Mouse (Mus musculus) stomach, embryonic 15.5 days (tissue): ENCODE measurements around the gene Klhl12. TPM values are rescaled to one million over a fixed set of nuclear protein-coding genes. Genes with fewer than 3 reads are reported as not detected.
"Not testable (repeated sequence)": the region's sequence is repeated elsewhere in the genome, so short reads cannot be mapped to it uniquely, and the experiment has no call there.

Experiments
- ATAC-seq: fragments of 200-750 bp; cut with Nextera tagmentation; 2 replicates; pipeline ENCODE4 v1.8.0; 2017; ENCODE audit warnings: low read depth, moderate number of reproducible peaks, moderate TSS enrichment; ENCODE audit not compliant: insufficient read depth, low FRiP score
- H3K27ac ChIP-seq: fragments of 300-500 bp; sonication (generic); 2 replicates; pipeline ENCODE4 v1.5.1; 2015; ENCODE audit warnings: mild to moderate bottlenecking, inconsistent platforms
- H3K27me3 ChIP-seq: fragments of 300-500 bp; sonication (generic); replicated peaks from 2 replicates; pipeline ENCODE4 v1.6.1; 2015; ENCODE audit warnings: inconsistent platforms
- H3K36me3 ChIP-seq: fragments of 300-500 bp; sonication (generic); 2 replicates; pipeline ENCODE4 v1.6.1; 2015; ENCODE audit warnings: inconsistent platforms
- H3K4me1 ChIP-seq: fragments of 300-500 bp; sonication (generic); 2 replicates; pipeline ENCODE4 v1.6.1; 2015; ENCODE audit warnings: inconsistent platforms
- H3K4me2 ChIP-seq: fragments of 300-500 bp; sonication (generic); 2 replicates; pipeline ENCODE4 v1.6.1; 2015; ENCODE audit warnings: mild to moderate bottlenecking, inconsistent platforms
- H3K4me3 ChIP-seq: fragments of 300-500 bp; sonication (generic); replicated peaks from 2 replicates; pipeline ENCODE4 v1.5.1; 2015; ENCODE audit warnings: inconsistent platforms
- H3K9ac ChIP-seq: fragments of 300-500 bp; sonication (generic); 2 replicates; pipeline ENCODE4 v1.6.1; 2015; ENCODE audit warnings: inconsistent platforms
- H3K9me3 ChIP-seq: fragments of 300-500 bp; sonication (generic); 2 replicates; pipeline ENCODE4 v1.6.1; 2016; ENCODE audit warnings: inconsistent platforms
- WGBS: fragments of 180-500 bp; shearing (Covaris S2); methylation state at CpG from one replicate; pipeline ENCODE4 v1.1.7; 2015; 5-methylcytosine and 5-hydroxymethylcytosine counted together
- polyA plus RNA-seq: library from polyadenylated mRNA; unstranded; fragments of >200 nt; fragmentation: Nextera tagmentation; extraction: Ambion mirVana; gene quantifications from 2 replicates; pipeline ENCODE4 v1.2.1, GENCODE M21; 2015

Gene Klhl12
- polyA plus RNA-seq, 1 experiment from 2014 or later, result 24.0 TPM

DNA sequence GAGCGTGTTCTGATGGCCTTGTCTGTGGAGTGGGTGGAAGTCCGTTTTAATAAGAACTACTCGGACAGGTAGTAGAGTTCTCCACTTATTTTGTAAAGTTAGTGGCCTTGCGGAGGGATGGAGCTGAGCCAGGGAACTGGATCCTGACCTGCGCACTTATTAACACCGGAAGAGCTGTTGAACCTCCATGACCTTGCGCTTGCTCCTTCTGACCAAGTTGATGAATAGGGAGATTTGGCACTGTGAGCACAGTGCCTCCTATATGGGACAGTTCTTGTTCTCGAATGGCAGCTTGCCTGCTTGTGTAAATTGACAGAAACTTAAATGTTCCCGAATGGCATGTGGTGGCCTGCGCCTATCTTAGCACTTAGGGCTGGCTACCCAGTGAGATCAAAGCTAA lies 40.7 kb downstream of the Klhl12 start:
- H3K4me3 ChIP-seq, result peak overlapping the region; percentile 75
- H3K36me3 ChIP-seq, result no peaks in the 10 kb centered on the region
- H3K9me3 ChIP-seq, result no peaks in the 10 kb centered on the region
- no peak for ATAC-seq
- WGBS, result 71% methylated on average over 10 of the region's 10 CpGs
- H3K27me3 ChIP-seq, result no peaks in the 10 kb centered on the region
- H3K4me1 ChIP-seq, result peaks cover 9% of the 10 kb centered on the region; the same call in 1 of the 2 replicates
- 0 out of 2 replicates have a peak overlapping the region, but pooled peaks have one; percentile 7 for H3K27ac ChIP-seq
- H3K4me2 ChIP-seq, result peak overlapping the region; percentile 68
- H3K9ac ChIP-seq, result no peak overlapping the region

DNA sequence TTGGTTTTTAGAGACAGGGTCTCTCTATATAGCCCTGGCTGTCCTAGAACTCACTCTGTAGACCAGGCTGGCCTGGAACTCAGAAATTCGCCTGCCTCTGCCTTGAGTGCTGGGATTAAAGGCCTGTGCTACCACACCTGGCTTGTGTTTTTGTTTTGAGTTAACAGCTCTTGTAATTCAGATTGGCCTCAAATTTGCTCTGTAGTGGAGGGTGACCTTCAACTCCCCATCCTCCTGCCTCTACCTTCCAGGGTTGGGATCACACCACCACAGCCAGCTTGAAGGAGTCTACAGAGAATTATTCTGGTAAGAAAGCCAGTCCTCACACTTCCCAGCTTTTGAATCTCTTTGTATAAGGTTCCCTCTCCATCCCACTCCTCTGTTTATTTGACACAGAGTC lies 45.6 kb downstream of the Klhl12 start:
- H3K4me3 ChIP-seq, result no peak overlapping the region
- H3K9me3 ChIP-seq, result no peaks in the 10 kb centered on the region
- ATAC-seq, result no peak
- H3K36me3 ChIP-seq, result peaks cover 5% of the 10 kb centered on the region; the same call in 1 of the 2 replicates
- no peak overlapping the region for H3K4me2 ChIP-seq
- no peaks in the 10 kb centered on the region for H3K27me3 ChIP-seq
- H3K4me1 ChIP-seq, result peaks cover 4% of the 10 kb centered on the region; the same call in 1 of the 2 replicates
- H3K27ac ChIP-seq, result no peak overlapping the region
- H3K9ac ChIP-seq, result no peak overlapping the region
- 88% methylated on average over 1 of the region's 1 CpGs for WGBS

DNA sequence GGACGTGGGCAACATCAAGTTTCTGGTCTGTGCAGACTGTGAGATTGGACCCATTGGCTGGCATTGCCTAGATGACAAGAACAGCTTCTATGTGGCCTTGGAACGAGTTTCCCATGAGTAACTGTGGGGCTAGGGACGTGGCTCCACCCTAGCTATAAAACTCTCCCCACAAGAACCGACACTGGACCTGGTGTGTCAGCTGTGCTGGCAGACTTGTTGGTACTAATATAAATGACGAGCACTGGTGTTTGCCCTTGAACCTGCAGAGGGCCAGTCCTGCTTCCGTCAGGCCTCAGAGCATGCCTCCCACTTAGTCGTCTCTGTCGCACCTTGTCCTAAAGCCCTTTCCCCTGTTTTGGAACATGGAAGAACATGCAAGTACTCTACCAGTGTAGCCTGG lies 50.9 kb downstream of the Klhl12 start:
- Histone ChIP-seq H3K9me3 (no peaks in the 10 kb centered on the region), H3K27me3 (no peaks in the 10 kb centered on the region), H3K27ac (no peak overlapping the region), H3K9ac (no peak overlapping the region), H3K4me2 (no peak overlapping the region), H3K36me3 (peaks cover 27% of the 10 kb centered on the region), H3K4me3 (no peak overlapping the region), H3K4me1 (no peaks in the 10 kb centered on the region)
- WGBS, result 86% methylated on average over 8 of the region's 8 CpGs
- ATAC-seq, result no peak

DNA sequence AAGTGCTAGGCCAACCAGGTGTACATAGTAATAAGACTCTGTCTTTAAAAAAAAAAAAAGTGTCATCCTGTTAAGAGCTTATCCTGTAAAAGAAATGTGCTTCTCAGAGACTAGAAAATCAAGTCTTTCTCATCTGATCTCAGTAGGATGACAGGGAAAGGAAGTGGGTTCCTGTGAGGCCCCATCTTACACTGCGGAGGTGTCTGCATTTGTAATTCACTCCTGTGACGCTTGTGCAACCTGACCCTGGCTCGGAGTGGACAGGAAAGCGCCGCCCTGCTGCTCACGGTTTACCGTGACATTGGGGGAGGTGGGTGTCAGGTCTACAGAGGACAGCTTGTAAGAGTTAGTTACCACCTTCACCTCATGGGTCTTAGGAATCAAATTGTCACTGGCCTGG lies 54.7 kb downstream of the Klhl12 start:
- Histone ChIP-seq H3K9me3 (no peaks in the 10 kb centered on the region), H3K36me3 (peaks cover 22% of the 10 kb centered on the region), H3K4me2 (no peak overlapping the region), H3K9ac (no peak overlapping the region), H3K27ac (no peak overlapping the region), H3K27me3 (no peaks in the 10 kb centered on the region), H3K4me3 (no peak overlapping the region), H3K4me1 (0 out of 2 replicates have a peak, but pooled peaks cover 8% of the 10 kb centered on the region)
- ATAC-seq, result no peak
- WGBS, result 46% methylated on average over 7 of the region's 7 CpGs

DNA sequence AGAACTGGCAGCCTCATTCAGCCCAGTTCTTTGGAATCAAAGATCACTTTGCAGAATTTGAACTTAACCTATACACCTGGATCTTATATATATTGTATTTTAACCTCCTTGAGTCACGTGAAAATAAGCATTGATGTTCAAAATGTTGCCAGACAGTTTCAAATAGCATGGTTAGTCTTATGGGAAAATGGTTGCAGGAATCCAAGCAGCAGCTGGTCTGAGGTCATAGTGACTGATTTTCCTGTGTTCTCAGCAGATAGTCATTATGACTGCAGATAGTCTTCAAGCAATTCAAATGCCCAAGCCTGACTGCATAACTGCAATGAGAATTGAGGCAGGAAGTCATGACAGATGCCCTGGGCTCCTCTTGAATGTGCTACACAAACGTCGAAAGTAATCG lies 56.9 kb downstream of the Klhl12 start:
- Histone ChIP-seq H3K36me3 (peaks cover 11% of the 10 kb centered on the region), H3K4me3 (no peak overlapping the region), H3K4me2 (no peak overlapping the region), H3K9me3 (no peaks in the 10 kb centered on the region), H3K27ac (no peak overlapping the region), H3K27me3 (no peaks in the 10 kb centered on the region), H3K9ac (no peak overlapping the region), H3K4me1 (peaks cover 18% of the 10 kb centered on the region)
- no peak for ATAC-seq
- WGBS, result 55% methylated on average over 4 of the region's 4 CpGs

DNA sequence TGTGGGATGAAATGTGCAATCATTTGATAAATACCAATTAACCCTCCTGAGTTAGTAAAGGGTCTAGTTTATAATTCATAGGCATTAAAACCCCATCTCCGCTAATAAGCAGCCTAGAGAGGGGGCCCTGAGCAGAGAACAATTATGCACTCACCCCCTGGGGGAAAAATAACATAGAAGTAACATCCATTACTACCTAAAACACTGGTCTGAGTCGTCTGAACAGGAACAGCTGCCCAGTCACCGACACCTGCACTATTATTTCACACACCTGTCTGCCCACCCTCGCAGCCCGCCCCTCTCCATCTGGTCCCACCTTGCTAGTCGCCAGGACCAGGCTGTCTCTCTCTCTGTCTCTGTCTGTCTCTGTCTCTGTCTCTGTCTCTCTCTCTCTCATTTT lies 57.3 kb downstream of the Klhl12 start:
- Histone ChIP-seq H3K9ac (no peak overlapping the region), H3K4me3 (no peak overlapping the region), H3K27ac (no peak overlapping the region), H3K4me2 (no peak overlapping the region), H3K36me3 (peaks cover 8% of the 10 kb centered on the region), H3K27me3 (no peaks in the 10 kb centered on the region), H3K4me1 (peaks cover 18% of the 10 kb centered on the region), H3K9me3 (no peaks in the 10 kb centered on the region)
- WGBS, result 52% methylated on average over 6 of the region's 6 CpGs
- ATAC-seq, result no peak

DNA sequence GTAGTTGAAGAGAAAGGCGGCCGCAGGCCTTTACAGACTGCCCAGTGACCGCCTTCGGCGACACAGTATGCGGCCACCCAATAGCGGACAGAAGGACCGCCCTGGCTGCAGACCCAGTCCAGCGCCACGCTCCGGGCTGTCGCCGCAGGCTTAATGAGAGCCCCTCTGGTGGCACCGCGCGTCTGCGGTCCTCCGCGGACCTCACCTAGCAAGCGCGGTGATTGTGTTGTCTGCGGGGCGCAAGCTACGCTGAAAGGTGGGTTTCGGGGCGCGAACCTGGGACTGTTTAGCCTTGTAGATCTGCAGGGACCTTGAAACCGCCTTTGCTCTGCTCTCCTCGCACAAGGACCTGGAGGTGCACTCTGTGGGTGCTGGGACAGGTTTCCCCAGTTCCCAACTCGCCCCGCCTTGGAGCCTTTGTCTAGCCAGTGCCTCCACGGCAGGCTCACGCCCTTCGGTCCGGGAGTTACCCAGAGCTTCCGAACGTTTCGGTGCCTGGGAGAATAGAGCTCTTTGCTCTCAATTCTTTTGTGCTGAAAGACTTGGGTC lies 58.1 kb downstream of the Klhl12 start:
- H3K9ac ChIP-seq, result peak overlapping the region; percentile 14; the same call in 1 of the 2 replicates
- H3K27me3 ChIP-seq, result no peaks in the 10 kb centered on the region
- peak overlapping the region; percentile 67 for H3K27ac ChIP-seq
- H3K9me3 ChIP-seq, result no peaks in the 10 kb centered on the region
- H3K4me3 ChIP-seq, result peak overlapping the region; percentile 45
- peak; percentile 85 for ATAC-seq
- peak overlapping the region; percentile 76 for H3K4me2 ChIP-seq
- peaks cover 18% of the 10 kb centered on the region for H3K4me1 ChIP-seq
- peaks cover under 1% of the 10 kb centered on the region; the same call in 1 of the 2 replicates for H3K36me3 ChIP-seq
- WGBS, result 3% methylated on average over 38 of the region's 38 CpGs

DNA sequence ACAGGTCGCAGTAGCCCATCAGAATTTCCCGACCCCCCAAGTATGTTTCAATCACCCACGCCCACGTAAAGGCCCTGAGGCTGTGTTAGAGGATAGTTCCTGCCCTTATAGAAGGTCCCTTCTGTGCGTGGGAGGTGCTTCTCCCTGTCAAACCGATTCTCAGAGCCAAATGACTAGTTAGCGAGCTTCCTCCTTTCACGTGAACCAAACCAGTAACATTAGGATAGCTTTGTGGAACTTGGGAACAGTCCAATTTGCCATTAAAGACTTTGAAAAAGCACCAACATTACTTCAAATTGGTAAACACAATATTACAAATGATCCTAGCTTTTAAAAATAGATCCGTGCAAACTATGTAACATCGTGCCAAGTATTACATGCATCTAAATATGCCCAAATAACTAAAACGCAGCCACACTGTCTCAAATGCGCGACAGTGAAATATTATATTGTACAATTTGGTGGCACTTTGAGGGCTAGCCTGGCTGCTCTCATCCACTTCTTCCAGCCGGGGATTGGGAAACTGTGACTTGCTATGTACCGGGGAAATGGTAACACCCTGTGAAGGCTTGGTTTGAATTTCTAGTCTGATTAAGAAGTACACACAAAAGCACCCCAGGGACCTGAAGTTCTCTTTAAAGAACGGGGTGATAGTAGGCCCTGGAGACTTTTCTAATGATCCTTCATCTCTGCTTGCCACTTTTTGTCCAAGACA lies 58.7 kb downstream of the Klhl12 start:
- Histone ChIP-seq H3K4me1 (peaks cover 18% of the 10 kb centered on the region), H3K36me3 (no peaks in the 10 kb centered on the region; the same call in 1 of the 2 replicates), H3K9me3 (no peaks in the 10 kb centered on the region), H3K4me2 (peak overlapping the region; percentile 76), H3K4me3 (peak overlapping the region; percentile 45), H3K9ac (peak overlapping the region; percentile 14; the same call in 1 of the 2 replicates), H3K27me3 (no peaks in the 10 kb centered on the region), H3K27ac (peak overlapping the region; percentile 67)
- no peak for ATAC-seq
- 33% methylated on average over 16 of the region's 16 CpGs for WGBS

DNA sequence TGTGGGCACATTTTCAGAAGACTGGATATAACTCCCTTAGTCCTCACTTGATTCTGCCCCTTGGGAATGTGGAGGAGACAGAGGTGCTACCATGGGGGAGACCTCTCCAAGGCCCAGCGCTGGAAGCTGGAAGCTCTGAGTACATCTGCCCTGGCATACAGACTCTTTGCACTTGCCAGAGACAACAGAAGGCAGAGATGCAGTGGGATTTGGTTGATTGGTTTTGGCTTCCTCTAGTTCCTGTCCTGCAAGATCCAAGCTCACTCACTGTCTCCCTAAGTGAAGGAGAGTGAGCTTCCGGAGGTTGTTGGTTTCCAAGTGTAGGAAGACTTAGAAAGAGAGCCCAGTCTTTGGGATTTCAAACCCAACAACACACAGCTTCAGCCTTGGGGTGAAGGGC lies 60.6 kb downstream of the Klhl12 start:
- Histone ChIP-seq H3K4me2 (no peak overlapping the region), H3K27ac (peak overlapping the region; percentile 40; the same call in 1 of the 2 replicates), H3K4me3 (no peak overlapping the region), H3K9me3 (no peaks in the 10 kb centered on the region), H3K9ac (no peak overlapping the region), H3K36me3 (no peaks in the 10 kb centered on the region), H3K27me3 (no peaks in the 10 kb centered on the region), H3K4me1 (peaks cover 18% of the 10 kb centered on the region)
- no peak for ATAC-seq
- WGBS, result 75% methylated on average over 2 of the region's 2 CpGs

DNA sequence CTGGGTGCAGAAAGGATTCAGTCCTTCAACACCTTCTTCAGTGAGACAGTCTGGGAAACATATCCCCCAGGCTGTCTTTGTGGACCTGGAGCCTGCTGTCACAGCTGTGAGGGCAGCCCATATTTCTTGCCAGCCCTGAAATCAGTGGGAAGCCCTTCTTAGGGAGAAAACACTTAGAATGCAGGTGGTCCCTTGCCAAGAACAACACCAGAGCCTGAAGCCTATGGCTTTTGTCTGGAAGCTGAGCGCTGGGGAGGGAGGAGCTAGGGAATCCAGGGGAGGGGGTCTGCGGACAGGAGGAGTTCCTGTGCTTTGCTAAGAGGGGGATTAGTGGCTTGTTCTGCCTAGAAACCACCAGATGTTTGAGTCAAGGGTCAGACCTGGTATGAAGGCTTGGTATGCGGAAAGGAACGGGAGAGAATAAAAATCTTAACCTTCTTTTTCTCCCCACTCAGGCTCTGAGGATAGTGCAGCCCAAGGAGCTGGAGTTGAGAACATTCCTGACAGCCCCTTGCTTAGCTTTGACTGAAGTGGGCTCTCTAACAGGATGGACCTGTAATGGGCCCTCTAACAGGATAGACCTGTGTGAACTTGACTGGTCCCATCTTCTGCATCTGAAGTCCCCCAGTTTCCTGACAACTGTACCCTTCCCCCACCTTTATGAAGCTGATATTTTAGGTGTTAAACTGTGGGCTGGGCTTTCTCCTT lies 61.3 kb downstream of the Klhl12 start:
- no peaks in the 10 kb centered on the region for H3K36me3 ChIP-seq
- H3K27me3 ChIP-seq, result no peaks in the 10 kb centered on the region
- peak overlapping the region; percentile 40; the same call in 1 of the 2 replicates for H3K27ac ChIP-seq
- ATAC-seq, result peak; percentile 12; the same call in 1 of the 2 replicates
- 25% methylated on average over 4 of the region's 4 CpGs for WGBS
- H3K4me3 ChIP-seq, result no peak overlapping the region
- H3K4me2 ChIP-seq, result no peak overlapping the region
- peaks cover 22% of the 10 kb centered on the region for H3K4me1 ChIP-seq
- no peaks in the 10 kb centered on the region for H3K9me3 ChIP-seq
- H3K9ac ChIP-seq, result no peak overlapping the region

DNA sequence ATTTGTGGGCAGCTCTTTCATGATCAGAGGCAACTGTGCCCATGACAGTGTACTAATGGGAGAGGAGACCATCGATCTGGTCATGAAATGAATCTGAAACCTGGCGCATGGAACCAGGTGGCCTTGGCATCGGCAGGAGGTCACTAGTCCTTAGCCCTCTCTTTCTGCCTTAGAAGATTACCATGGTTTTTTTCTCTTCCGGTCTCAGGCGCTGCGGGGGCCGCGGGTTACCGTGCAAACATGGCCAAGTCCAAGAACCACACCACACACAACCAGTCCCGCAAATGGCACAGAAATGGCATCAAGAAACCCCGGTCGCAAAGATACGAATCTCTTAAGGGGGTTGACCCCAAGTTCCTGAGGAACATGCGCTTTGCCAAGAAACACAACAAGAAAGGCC lies 62.5 kb downstream of the Klhl12 start:
- not testable (repeated sequence) for H3K4me2 ChIP-seq, H3K9me3 ChIP-seq, H3K4me3 ChIP-seq, H3K9ac ChIP-seq, H3K27me3 ChIP-seq, H3K36me3 ChIP-seq, ATAC-seq, H3K27ac ChIP-seq
- 93% methylated on average over 14 of the region's 14 CpGs for WGBS
- peaks cover 22% of the 10 kb centered on the region for H3K4me1 ChIP-seq

DNA sequence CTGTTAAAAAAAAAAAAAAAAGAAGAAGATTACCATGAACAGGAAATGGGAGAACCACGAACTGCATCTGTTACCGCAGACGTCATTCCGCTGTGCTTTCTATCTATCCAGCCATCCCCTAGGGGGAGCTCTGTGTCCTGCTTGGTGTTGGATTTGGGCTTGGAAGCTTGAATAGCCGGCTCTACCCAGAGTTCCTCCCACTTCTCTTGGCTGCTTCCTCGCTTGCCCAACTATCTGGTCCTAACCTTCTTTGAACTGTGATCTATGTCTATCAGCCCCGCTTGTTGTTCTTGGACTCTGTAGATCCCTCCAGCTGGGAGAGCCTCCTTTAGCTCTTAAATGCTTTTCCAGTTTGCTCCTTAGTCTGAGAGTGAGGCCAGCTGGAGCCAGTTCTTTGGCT lies 63.3 kb downstream of the Klhl12 start:
- 4% methylated on average over 7 of the region's 7 CpGs for WGBS
- H3K4me3 ChIP-seq, result no peak overlapping the region
- peak; percentile 74 for ATAC-seq
- H3K27me3 ChIP-seq, result no peaks in the 10 kb centered on the region
- no peaks in the 10 kb centered on the region for H3K9me3 ChIP-seq
- H3K4me2 ChIP-seq, result no peak overlapping the region
- H3K36me3 ChIP-seq, result no peaks in the 10 kb centered on the region
- H3K27ac ChIP-seq, result no peak overlapping the region
- no peak overlapping the region for H3K9ac ChIP-seq
- peaks cover 16% of the 10 kb centered on the region for H3K4me1 ChIP-seq
